Mouse (Mus musculus) mouse trophoblast stem cell (cell line): ENCODE results near the gene Tshr.
"Not testable (repeated sequence)": the region's sequence is repeated elsewhere in the genome, so short reads cannot be mapped to it uniquely, and the experiment has no call there.

Source experiments
- in situ Hi-C, 2 experiments: fragments of 300-500 bp; cut with MseI, MboI; formaldehyde crosslinking; loops; 2 replicates in 1 of 2; 3 replicates in 1 of 2; pipeline ENCODE4 v1.15.1; 2025

Gene Tshr

DNA sequence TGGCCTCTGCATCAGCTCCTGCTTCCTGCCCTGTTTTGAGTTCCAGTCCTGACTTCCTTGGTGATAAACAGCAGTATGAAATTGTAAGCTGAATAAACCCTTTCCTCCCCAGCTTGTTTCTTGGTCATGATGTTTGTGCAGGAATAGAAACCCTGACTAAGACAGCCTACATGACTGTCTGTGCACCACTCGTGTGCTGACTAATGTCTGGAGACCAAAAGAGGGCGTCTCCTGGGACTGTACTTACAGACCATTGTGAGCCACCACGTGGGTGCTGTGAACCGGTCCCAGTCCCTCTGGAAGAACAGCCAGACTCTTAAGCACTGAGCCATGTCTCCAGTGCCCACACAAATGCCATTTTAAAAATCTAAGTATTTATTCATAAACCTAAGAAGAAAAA is 201.5 kb downstream of the Tshr start:
- in situ Hi-C loops: not testable (repeated sequence)

DNA sequence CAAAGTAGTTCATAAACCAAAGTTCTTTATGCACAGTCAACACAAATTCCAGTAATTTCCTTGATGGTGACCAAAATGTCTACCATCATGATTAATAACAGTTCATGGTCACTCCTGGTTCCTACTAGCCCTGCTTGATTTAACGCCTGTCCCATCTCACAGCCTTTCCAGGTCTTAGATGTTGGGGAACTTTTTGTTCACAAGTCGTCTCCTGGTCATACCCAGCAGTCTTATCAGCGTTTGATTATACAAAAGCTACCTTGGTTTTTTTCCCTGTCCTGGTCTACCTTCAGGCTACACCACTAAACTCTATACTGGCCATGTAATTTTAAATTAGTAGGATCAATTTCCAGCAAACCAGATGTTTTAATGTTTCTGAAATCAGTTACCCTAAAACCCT is 202.7 kb downstream of the Tshr start:
- in situ Hi-C loops: no loop called here

DNA sequence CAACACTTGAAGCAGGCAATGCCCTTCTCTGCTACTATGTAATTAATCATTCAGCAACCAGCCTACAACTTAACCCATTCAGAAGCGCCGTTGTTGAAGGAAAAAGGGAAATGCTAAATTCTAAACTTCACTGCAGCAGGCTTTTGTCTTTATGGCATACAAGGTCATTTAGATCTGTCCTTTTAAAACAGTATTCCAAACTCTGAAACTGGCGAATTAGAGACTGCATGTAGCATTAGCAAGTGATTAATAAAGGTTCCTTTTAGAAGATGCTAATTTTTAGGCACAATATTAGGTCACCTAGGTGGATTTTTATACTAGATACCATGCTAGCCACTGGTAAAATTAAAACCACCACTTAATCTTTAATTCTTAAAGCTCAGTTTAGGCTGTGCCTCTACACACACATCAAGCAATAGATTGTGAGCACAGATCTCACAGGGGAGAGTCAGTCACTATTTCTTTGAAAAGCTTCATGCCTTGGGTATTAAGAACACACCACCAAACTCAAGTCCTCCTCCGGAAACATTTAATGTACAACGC is 203.2 kb downstream of the Tshr start:
- in situ Hi-C loops: no loop called here

DNA sequence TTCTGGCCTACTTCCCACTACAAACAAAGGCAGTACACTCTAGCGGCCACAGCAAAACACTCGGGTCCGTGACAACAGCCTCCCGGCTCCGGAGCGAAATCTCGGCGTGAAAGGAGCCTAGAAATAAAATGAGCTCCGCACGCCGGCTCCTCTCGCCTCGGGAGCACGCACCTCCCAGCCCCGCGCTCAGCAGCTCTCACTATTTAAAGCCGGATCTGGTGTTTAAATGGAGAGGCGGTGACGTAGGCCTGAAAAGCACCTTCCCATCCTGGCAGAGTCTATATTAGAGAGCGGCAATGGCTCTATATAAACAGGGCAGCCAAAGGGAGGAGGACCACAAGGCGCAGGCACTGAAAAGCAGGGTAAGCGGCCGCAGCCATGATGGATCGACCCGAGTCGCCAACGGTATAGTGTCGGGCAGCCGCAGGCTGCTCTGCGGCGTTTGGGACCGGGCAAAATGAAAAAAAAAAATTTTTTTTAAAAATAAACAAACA is 203.9 kb downstream of the Tshr start:
- in situ Hi-C loops: no loop called here

DNA sequence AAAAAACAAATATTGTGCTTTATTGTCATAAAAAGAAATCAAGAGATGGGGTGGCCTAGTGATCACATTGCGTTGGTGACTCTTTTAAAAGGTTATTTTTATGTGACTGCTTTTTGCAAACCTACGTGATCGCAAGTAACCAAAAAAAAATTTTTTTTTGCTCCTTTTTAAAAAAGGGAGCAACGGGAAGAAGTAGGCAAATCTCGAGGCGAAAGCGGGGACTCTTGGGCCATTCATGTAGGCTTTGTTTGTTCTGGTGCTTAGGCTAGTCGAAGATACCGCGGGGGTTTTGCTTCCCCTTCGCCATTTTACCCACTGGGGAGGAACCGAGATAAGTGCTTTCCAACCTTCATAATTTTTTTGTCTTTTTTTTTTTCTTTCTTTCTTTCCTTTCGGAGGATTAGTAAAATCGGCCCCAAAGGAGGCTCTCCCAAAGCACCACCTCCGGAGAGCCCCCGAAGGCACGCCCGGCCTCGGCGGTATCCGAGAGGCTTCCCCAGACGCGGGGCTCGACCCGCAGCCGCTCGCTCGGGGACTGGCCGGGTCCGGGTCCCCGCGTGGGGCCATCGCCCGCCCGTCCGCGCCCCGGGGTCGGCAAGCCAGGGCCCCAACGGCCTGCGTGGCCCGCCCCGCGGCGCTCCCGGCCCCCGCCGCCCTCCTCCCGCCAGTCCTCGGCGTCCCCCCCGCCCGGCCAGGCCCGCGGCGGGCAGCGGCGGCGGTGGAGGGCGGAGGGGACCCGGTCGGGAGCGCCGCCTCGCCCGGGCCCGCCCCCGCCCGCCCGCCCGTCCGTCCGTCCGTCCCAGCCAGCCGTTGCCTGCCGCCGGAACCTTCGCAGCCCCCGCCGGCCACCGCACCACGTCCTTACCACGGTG is 204.5 kb downstream of the Tshr start:
- in situ Hi-C loops: no loop called here

DNA sequence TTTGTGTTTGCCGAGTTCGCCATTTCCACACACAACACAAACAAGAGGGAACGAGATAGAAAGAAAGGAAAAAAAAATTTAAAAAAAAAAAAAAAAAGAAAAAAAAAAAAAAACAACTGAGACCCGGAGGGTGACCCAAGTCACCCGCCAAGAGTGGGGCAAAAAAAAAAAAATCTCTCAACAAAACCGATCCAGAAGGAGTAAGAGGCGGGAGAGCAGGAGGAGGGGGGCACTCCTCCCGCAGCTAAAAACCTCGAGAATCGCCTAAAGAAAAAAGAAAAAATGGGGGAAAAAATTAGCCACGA is 205.1 kb downstream of the Tshr start:
- in situ Hi-C loops: no loop called here

DNA sequence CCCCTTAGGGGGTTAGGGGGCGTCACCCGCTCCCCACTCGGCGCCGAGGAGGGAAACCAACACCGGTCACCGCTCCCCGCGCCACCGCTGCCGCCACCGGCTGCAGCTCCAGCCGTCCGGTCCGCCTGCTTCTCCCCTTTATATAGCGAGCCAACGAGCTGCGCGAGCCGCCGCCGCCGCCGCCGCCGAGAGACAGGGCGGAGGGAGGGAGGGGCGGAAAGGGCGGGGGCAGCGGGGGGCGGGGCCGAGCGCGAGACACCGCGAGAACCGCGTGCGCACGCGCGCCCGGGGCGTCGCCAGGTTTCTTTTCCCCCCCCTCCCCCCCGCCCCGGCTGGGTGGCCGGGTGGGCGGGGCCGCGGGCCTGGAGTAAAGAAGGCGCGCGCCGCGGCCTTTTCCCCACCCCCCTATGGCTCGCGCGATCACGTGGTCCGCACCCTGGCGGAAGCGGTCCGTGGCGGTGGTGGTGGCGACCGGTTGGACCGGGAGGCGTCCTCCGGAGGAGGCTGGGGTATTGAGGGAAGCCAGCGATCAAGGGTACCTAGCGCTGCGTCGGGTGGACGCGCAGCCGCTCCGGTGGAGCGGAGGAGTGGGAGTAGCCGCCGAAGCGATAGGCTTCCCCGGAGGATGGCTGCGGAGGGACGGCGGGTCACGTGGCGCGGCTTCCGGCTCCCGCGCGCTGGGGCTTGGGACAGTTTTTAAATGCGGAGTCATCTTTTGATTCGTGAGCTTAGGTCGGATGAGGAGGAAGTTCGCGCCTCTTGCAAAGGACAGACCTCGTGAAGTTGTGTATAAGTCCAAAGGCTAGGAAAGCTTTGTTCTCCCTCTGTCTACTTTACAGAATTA is 205.7 kb downstream of the Tshr start, which contains the start of gene Gtf2a1:
TSS of gene Gtf2a1 (minus strand) at position 641 of the 844 bp plus-strand sequence.
- in situ Hi-C loops: no loop called here

DNA sequence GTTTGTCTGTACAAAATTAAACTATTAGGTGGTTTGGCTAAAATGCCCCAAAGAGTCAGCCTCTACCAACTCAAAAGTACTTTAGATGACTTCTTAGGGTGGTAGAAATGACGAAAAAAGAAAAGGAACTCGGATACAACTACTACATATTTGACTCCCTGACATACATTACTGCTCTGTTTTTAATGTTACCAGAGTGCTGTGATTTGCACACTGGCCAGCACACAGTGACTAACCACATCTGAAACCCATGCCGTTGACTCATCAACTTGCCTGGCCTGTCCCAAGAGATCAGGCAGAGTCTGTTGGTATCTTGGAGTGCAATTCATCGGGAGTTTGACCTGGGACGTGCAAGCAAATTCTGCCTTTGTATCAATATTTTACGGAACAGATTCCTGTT is 206.4 kb downstream of the Tshr start:
- in situ Hi-C loops: no loop called here

DNA sequence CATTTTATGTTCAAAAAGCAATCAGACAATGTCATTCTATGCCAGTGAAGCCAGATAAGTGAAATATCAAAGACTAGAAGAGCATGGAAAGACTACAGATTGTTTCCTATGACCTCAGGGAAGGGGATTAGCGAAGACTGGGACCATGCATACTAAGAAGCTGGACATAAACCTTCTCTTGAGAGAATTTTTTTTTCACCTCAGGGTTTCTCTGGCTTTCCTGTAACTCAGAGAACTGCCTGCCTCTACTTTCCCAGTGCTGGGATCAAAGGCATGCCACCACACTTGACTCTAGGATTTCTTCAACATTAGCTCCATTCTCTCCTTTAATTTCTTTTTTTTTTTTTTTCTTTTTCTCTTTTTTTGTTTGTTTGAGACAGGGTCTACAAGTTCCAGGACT is 206.8 kb downstream of the Tshr start:
- in situ Hi-C loops: no loop called here

DNA sequence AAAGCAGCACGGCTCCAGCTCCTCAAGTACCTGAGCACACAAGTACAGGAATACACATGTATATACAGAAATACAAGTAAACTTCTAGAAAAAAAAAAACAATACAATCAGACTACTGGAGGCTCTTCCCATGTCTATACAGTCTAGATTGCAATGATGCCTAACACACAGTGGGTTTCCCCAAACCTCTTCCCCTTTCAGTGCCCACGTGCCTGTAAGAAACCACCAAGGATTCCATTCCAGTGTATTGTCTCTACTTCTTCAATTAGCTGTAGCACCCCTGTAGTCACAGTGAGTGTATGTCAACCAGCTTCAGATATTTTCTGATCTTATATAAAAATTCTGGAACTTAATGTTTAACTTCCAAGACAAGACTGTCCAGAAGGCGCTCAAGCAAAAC is 207.8 kb downstream of the Tshr start:
- in situ Hi-C loops: no loop called here
